ENCODE assay signal across 8 mouse cellular contexts in the genomic region with DNA sequence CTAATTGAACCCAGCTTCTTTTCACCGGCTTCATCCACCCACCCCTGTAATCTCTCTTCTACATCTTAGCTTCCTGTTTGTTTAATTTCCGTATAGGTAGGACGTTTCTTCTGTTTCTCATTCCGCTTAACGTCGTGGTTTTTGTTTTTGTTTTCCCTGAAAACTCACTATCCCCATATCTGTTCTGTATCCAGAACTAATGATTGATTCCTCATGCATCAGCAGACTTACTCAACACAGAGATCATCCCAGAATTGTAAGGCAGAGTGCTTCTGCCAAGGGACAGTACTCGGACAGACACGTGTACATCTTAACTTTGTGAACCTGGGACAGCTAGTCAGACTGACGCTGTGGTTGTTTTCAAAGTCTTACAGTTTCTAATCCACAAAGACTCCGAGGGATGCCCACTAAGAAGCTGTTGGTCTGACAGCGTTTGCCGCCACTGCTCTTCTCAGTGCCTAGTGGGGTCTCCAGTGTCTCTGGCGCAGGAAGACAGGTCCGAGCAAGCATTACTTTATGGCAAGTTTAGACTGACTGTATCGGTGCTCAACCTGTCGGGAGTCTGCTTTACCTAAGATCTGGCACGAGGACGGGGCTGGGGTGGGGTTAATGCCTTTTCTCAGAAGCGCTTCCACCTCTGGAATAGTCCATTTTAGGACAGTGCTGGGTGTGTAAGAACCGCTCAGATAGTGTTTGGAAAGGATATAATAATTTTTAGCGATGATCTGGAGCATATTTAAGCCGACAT. TPM values are rescaled to one million over a fixed set of nuclear protein-coding genes. Genes with fewer than 3 reads are reported as not detected.
DNase-seq lines count a peak whose midpoint lies in the region; ATAC-seq and TF ChIP-seq lines count a peak whose summit lies in the region.

No protein-coding gene starts in this region.

- no peak overlapping the region for H3K27ac ChIP-seq in kidney, embryonic 15.5 days
- 0 out of 2 replicates have a peak overlapping the region, but pooled peaks have one; percentile 29 for H3K27ac ChIP-seq in brown adipose tissue, adult 24 weeks (replicated peaks; ENCODE audit: low read depth, low read length)
- no peak overlapping the region for H3K27ac ChIP-seq in heart, embryonic 16.5 days (ENCODE audit: low read length)
- H3K27ac ChIP-seq in liver, embryonic 14.5 days: no peak overlapping the region

- ATAC-seq in kidney, embryonic 15.5 days (replicated peaks; ENCODE audit: low FRiP score): no peak
- no peak; the same call in 1 of the 2 replicates for ATAC-seq in heart, embryonic 16.5 days (replicated peaks; ENCODE audit: extremely low read depth, insufficient read depth, low FRiP score)
- ATAC-seq in liver, embryonic 14.5 days (ENCODE audit: insufficient read depth): peak; percentile 62

- no peaks in the 10 kb centered on the region for H3K9me3 ChIP-seq in kidney, embryonic 15.5 days (replicated peaks)
- no peaks in the 10 kb centered on the region for H3K9me3 ChIP-seq in heart, embryonic 16.5 days (replicated peaks; ENCODE audit: control insufficient read depth, low read length)
- no peaks in the 10 kb centered on the region for H3K9me3 ChIP-seq in liver, embryonic 14.5 days (ENCODE audit: control insufficient read depth, low read length)

- no peak for DNase-seq in kidney, adult 18-20 months
- DNase-seq in liver, embryonic 14.5 days (ENCODE audit: low read depth in 3 of 3, low spot score in 3 of 3): no peak
- DNase-seq in retina, postnatal 1 day: peak; percentile 16
- no peak for DNase-seq in adrenal gland, postnatal 14 days
- no peak for DNase-seq in adrenal gland, postnatal 10 days

- 4% methylated on average over 22 of the region's 22 CpGs for WGBS in kidney, embryonic 15.5 days
- WGBS in heart, embryonic 16.5 days: 7% methylated on average over 22 of the region's 22 CpGs
- 2% methylated on average over 22 of the region's 22 CpGs for WGBS in liver, embryonic 14.5 days (ENCODE audit: insufficient replicate concordance)

- no peak for TF ChIP-seq EP300 in liver, embryonic 14.5 days (IDR thresholded peaks at IDR 0.05; ENCODE audit: low read depth)

- H3K36me3 ChIP-seq in kidney, embryonic 15.5 days: no peaks in the 10 kb centered on the region
- no peaks in the 10 kb centered on the region for H3K36me3 ChIP-seq in heart, embryonic 16.5 days (ENCODE audit: control insufficient read depth, insufficient read depth)
- H3K36me3 ChIP-seq in liver, embryonic 14.5 days (replicated peaks; ENCODE audit: control insufficient read depth, insufficient read depth, low read depth): no peaks in the 10 kb centered on the region

- peaks cover 19% of the 10 kb centered on the region for H3K4me1 ChIP-seq in kidney, embryonic 15.5 days
- peaks cover 2% of the 10 kb centered on the region; the same call in 1 of the 2 replicates for H3K4me1 ChIP-seq in brown adipose tissue, adult 24 weeks (ENCODE audit: control insufficient read depth, insufficient read depth, insufficient read length, low read length)
- H3K4me1 ChIP-seq in heart, embryonic 16.5 days (ENCODE audit: control insufficient read depth, insufficient read depth, low read length): peaks cover 5% of the 10 kb centered on the region
- H3K4me1 ChIP-seq in liver, embryonic 14.5 days (replicated peaks; ENCODE audit: control insufficient read depth in 2 of 2, insufficient read depth in 2 of 2, low read length in 1 of 2): peaks cover 4 to 35% of the 10 kb centered on the region in 2 experiments; a peak in 3 of 4 replicates

- peak overlapping the region; percentile 47 for H3K4me3 ChIP-seq in kidney, embryonic 15.5 days (replicated peaks)
- peak overlapping the region; percentile 55 for H3K4me3 ChIP-seq in brown adipose tissue, adult 24 weeks (ENCODE audit: insufficient read depth, low read depth, low read length)
- H3K4me3 ChIP-seq in heart, embryonic 16.5 days (ENCODE audit: low read length): peak overlapping the region; percentile 53
- H3K4me3 ChIP-seq in liver, embryonic 14.5 days (ENCODE audit: insufficient read depth in 1 of 2, low read depth in 2 of 2, low read length in 2 of 2): peak overlapping the region; percentile 52 to 55

- TF ChIP-seq CTCF in liver, embryonic 14.5 days (IDR thresholded peaks at IDR 0.05; ENCODE audit: low read depth): no peak

- peak overlapping the region; percentile 37 for H3K9ac ChIP-seq in kidney, embryonic 15.5 days
- peak overlapping the region; percentile 71 for H3K9ac ChIP-seq in heart, embryonic 16.5 days (ENCODE audit: low read length)
- peak overlapping the region; percentile 50 for H3K9ac ChIP-seq in liver, embryonic 14.5 days (replicated peaks)

- peaks cover 33% of the 10 kb centered on the region for H3K27me3 ChIP-seq in kidney, embryonic 15.5 days
- peaks cover 6% of the 10 kb centered on the region; the same call in 1 of the 2 replicates for H3K27me3 ChIP-seq in heart, embryonic 16.5 days (ENCODE audit: control insufficient read depth, insufficient read depth, low read length)
- H3K27me3 ChIP-seq in liver, embryonic 14.5 days (ENCODE audit: control insufficient read depth, insufficient read depth, low read length): peaks cover 7% of the 10 kb centered on the region

- H3K4me2 ChIP-seq in kidney, embryonic 15.5 days: peak overlapping the region; percentile 85
- peak overlapping the region; percentile 81 for H3K4me2 ChIP-seq in heart, embryonic 16.5 days (ENCODE audit: low read depth, low read length)
- H3K4me2 ChIP-seq in liver, embryonic 14.5 days (ENCODE audit: low read depth): peak overlapping the region; percentile 78

RNA-seq across cellular contexts. Expression of a gene that starts 0.7 kb away (rescaled TPM):
- polyA plus RNA-seq in kidney, embryonic 15.5 days (2015; fragmentation: Nextera tagmentation; extraction: Ambion mirVana): 7.4 and 8.8 TPM in 2 replicates
- 1.4 and 4.1 TPM in 2 replicates for polyA plus RNA-seq in brown adipose tissue, adult 24 weeks (2012; ENCODE audit: insufficient read depth, insufficient read length, missing spikeins)
- polyA plus RNA-seq in heart, embryonic 16.5 days (2015; fragmentation: Nextera tagmentation; extraction: Ambion mirVana): 5.2 and 5.4 TPM in 2 replicates
- 0.80 and 0.91 TPM in 2 replicates for polyA plus RNA-seq in liver, embryonic 14.5 days (2012; rRNA removed)
- 0.52 and 0.91 TPM in 2 replicates for polyA plus RNA-seq in liver, embryonic 14.5 days (2014; fragmentation: Nextera tagmentation; extraction: Ambion mirVana)
- total RNA-seq in adrenal gland, postnatal 14 days (2021): 3.6 and 4.4 TPM in 2 replicates
- 1 to 10 TPM; 4.3 to 5.1 TPM for total RNA-seq in adrenal gland, postnatal 10 days (2021)
